Mouse (Mus musculus) adrenal gland, adult 10 weeks (tissue): ENCODE measurements around the gene Prpf40b. TPM values are rescaled to one million over a fixed set of nuclear protein-coding genes. Genes with fewer than 3 reads are reported as not detected.

Experiments used
- polyA plus RNA-seq: library from polyadenylated mRNA; stranded (reverse); fragments of 350-450 nt; fragmentation: Illumina TruSeq; extraction: RNeasy Lipid Tissue Mini Kit (QIAGEN cat#74804); gene quantifications from one replicate; pipeline ENCODE4 v1.2.3, GENCODE M21; 2014; ENCODE audit warnings: low read depth, low replicate concordance

Gene Prpf40b
- 5.6 TPM for polyA plus RNA-seq

GRCm38 (mm10) chr15:99294813-99295374 lies at the start of gene Prpf40b:
TSS of gene Prpf40b (plus strand) at chr15:99295087.

DNA sequence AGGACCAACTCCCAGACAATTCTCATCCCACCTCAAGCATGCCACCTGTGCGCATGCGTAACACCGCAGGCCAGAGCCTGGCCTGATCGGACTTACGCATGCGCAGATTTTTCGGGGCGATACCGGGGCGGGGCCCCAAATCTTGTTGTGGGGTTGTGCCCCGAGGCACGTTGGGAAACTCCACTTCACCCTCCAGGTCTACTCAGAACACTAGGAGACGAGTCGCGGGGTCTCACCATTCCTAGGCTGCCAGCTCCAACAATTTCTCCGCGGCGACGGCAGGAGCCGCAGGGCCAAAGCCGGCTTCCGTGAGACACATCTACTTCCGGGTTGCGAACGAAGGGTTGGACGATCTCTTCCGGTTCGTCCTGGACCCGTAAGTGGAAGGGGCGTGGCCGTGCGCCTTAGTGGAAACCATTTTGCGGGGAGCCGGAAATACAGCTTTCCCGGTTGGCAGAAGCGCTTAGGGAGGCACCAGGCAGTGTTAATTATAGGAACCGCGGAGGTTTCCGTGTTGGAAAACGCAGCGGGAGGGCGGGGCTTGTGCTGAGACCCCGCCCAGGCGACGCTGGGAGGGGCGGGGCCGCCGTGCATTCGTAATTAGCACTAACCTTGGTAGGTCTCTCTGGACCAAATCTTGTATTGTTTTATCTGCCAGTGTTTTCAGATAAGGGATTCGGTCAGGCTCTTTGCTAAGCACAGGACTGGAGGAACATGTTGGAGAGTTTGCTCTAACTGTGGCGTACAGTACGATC lies 43.1 kb upstream of the Prpf40b start, which contains the start of gene Mcrs1:
Gene Mcrs1, minus strand, starts transcription at position 336 of the 755 bp plus-strand sequence.

DNA sequence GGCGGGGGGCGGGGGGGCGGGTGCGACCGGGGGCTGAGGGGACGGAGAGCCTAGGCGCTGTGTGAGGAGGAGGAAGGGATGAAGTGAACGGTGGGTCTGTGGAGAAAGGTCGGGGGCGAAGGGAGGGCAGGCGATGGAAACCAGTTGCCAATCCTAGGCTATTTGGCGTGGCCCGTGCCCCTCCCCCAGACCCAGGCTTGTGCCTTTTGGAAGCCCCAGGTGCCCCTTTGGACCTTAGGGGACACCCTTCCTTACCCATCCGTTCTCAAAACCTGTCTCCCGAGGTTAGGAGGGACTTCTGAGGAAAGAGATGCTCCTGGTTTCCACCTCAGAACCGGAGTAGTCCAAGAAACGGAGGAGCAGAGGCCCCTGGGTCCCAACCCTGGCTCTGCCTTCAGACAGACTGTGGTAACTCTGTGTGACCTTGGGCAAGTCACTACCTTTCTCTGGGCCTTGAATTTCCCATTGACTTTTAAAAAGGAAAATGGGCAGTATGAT lies 646 bp downstream of the Prpf40b start, which contains the start of gene Fam186b:
Gene Fam186b, minus strand, starts transcription at position 405 of the 498 bp plus-strand sequence.

Other genes starting within 250 kb of the Prpf40b start
- gene Prph, start 239.9 kb upstream of the Prpf40b start, polyA plus RNA-seq, result not detected
- gene Troap, start 220.5 kb upstream of the Prpf40b start, polyA plus RNA-seq, result not detected
- not detected for gene C1ql4, start 207.3 kb upstream of the Prpf40b start, polyA plus RNA-seq
- gene Dnajc22, start 201.9 kb upstream of the Prpf40b start, polyA plus RNA-seq, result not detected
- 35.1 TPM for gene Spats2, start 169.2 kb upstream of the Prpf40b start, polyA plus RNA-seq
- gene Kcnh3, start 70.2 kb upstream of the Prpf40b start, polyA plus RNA-seq, result not detected
- gene Mcrs1, start 43.1 kb upstream of the Prpf40b start, polyA plus RNA-seq, result 1.9 TPM
- 0.41 TPM for gene Fam186b, start 801 bp downstream of the Prpf40b start, polyA plus RNA-seq
- gene Fmnl3, start 75.4 kb downstream of the Prpf40b start, polyA plus RNA-seq, result 3.0 TPM
- gene Tmbim6, start 97.8 kb downstream of the Prpf40b start, polyA plus RNA-seq, result 303 TPM
- gene Nckap5l, start 162.7 kb downstream of the Prpf40b start, polyA plus RNA-seq, result 0.52 TPM
- gene Bcdin3d, start 179.6 kb downstream of the Prpf40b start, polyA plus RNA-seq, result 0.99 TPM
- 2.4 TPM for gene Faim2, start 233.1 kb downstream of the Prpf40b start, polyA plus RNA-seq